Mouse (Mus musculus): ENCODE measurements at regions not wholly inside any gene's neighbourhood (a gene's known extent, or its start where the extent isn't known, plus 50 kb on each side); places are given as distances from the start of the nearest gene placed in this dataset.

DNA sequence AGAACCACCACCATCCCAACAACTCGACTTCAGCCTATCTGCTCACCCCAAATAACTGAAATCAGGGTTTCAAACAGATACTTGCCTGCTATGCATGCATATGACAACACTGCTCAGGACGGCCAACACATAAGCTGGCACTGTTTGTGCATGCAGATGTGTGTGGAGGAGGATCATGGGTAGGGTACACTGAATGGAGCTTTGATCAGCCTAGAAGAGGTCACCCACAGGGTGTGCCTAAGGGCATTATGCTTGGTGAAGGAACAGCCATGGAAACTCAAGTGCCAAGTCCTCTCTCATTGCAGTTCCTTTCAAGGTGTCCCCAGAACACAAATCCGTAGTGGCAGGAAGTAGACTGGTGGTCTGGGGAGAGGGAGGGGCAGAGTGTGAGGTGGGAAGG is 316.7 kb downstream of the Mroh4 start:
- Histone ChIP-seq H3K27ac (ENCODE audit: insufficient read depth, low read depth, low read length) (no peak overlapping the region), H3K36me3 (ENCODE audit: control insufficient read depth, insufficient read depth, low read length) (no peaks in the 10 kb centered on the region), H3K27me3 (ENCODE audit: control insufficient read depth, insufficient read depth, low read length) (no peaks in the 10 kb centered on the region), H3K4me3 (ENCODE audit: low read depth, low read length) (no peak overlapping the region), H3K4me1 (ENCODE audit: control insufficient read depth, insufficient read depth, insufficient read length, low read length) (no peaks in the 10 kb centered on the region)
- TF ChIP-seq CTCF (IDR thresholded peaks at IDR 0.05; ENCODE audit: extremely low read depth, insufficient read length, insufficient replicate concordance, low read depth, low read length) (no peak), POLR2A (IDR thresholded peaks at IDR 0.05; ENCODE audit: low read depth, low read length) (no peak)
- 52% methylated on average over 3 of the region's 3 CpGs for WGBS

DNA sequence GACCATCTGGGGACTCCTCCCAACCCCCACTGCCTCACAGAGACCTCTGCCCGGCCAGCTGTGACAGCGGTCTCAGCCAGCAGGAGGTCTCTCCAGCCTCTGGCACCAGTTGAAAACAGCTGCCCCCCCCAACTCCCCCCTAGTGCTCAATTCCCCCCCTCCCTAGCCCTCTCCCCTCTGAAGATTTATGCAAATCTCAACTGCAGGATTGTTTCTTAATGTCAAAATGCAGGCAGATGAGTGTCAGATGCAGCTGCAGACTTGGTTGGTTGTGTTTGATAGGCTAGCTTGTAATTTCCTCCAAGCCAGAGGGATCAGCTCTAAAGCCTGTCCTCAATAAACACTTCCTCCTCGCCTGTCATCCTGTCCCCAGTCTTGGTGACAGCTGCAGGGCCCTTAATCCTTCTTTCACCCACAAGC is 317.7 kb downstream of the Mroh4 start:
- Histone ChIP-seq H3K36me3 (ENCODE audit: control insufficient read depth, insufficient read depth, low read length) (no peaks in the 10 kb centered on the region), H3K27me3 (ENCODE audit: control insufficient read depth, insufficient read depth, low read length) (no peaks in the 10 kb centered on the region), H3K4me3 (ENCODE audit: low read depth, low read length) (no peak overlapping the region), H3K27ac (ENCODE audit: insufficient read depth, low read depth, low read length) (no peak overlapping the region), H3K4me1 (ENCODE audit: control insufficient read depth, insufficient read depth, insufficient read length, low read length) (no peaks in the 10 kb centered on the region)
- WGBS, result 29% methylated on average over 3 of the region's 3 CpGs
- TF ChIP-seq CTCF (IDR thresholded peaks at IDR 0.05; ENCODE audit: extremely low read depth, insufficient read length, insufficient replicate concordance, low read depth, low read length), result no peak
- no peak for TF ChIP-seq POLR2A (IDR thresholded peaks at IDR 0.05; ENCODE audit: low read depth, low read length)

DNA sequence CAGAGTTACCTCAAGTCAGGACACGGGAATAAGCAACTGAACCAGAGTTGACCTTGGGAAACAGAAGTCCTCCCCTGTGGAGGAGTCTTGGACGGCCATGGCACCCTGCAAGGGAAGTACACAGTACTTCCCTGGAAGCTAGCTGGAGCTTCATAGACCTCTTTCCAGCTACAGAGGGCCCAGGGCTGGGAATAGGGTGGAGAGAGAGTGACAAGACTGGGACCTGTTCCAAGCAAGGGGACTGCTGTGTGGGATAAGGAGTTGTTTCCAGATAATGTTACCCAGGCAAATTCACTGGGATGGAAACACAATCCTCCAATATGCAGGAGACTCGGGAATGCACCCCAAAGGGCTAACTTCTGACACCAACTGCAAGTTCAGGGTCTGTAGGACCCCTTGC is 325.1 kb downstream of the Mroh4 start:
- Histone ChIP-seq H3K4me1 (ENCODE audit: control insufficient read depth, insufficient read depth, insufficient read length, low read length) (no peaks in the 10 kb centered on the region), H3K36me3 (ENCODE audit: control insufficient read depth, insufficient read depth, low read length) (no peaks in the 10 kb centered on the region), H3K27ac (ENCODE audit: insufficient read depth, low read depth, low read length) (no peak overlapping the region), H3K4me3 (ENCODE audit: low read depth, low read length) (no peak overlapping the region), H3K27me3 (ENCODE audit: control insufficient read depth, insufficient read depth, low read length) (no peaks in the 10 kb centered on the region)
- no peak for TF ChIP-seq POLR2A (IDR thresholded peaks at IDR 0.05; ENCODE audit: low read depth, low read length)
- TF ChIP-seq CTCF (IDR thresholded peaks at IDR 0.05; ENCODE audit: extremely low read depth, insufficient read length, insufficient replicate concordance, low read depth, low read length), result no peak
- WGBS, result 58% methylated on average over 3 of the region's 3 CpGs

DNA sequence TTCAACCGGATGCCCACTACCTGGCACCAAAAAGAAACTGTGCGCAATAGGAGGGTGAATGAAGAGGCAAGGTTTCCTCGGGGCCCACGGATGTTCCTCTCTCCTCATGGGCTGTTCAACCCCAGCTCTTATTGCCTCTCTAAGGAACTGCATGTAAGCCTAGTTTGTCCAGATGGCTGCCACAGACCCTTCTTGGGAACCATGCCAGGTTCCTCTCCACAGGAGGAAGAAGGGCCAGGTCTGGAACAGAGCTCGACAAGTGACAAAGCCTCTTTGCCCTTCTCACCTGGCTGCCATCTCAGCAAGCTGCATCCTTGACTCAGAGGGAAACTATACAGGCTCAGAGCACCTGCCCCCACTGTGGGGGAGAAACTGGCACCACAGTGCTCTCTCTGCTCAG is 329.6 kb downstream of the Mroh4 start:
- Histone ChIP-seq H3K27me3 (ENCODE audit: control insufficient read depth, insufficient read depth, low read length) (no peaks in the 10 kb centered on the region), H3K36me3 (ENCODE audit: control insufficient read depth, insufficient read depth, low read length) (no peaks in the 10 kb centered on the region), H3K4me1 (ENCODE audit: control insufficient read depth, insufficient read depth, insufficient read length, low read length) (no peaks in the 10 kb centered on the region), H3K4me3 (ENCODE audit: low read depth, low read length) (no peak overlapping the region), H3K27ac (ENCODE audit: insufficient read depth, low read depth, low read length) (no peak overlapping the region)
- no peak for TF ChIP-seq CTCF (IDR thresholded peaks at IDR 0.05; ENCODE audit: extremely low read depth, insufficient read length, insufficient replicate concordance, low read depth, low read length)
- no peak for TF ChIP-seq POLR2A (IDR thresholded peaks at IDR 0.05; ENCODE audit: low read depth, low read length)
- WGBS, result 87% methylated on average over 5 of the region's 5 CpGs

DNA sequence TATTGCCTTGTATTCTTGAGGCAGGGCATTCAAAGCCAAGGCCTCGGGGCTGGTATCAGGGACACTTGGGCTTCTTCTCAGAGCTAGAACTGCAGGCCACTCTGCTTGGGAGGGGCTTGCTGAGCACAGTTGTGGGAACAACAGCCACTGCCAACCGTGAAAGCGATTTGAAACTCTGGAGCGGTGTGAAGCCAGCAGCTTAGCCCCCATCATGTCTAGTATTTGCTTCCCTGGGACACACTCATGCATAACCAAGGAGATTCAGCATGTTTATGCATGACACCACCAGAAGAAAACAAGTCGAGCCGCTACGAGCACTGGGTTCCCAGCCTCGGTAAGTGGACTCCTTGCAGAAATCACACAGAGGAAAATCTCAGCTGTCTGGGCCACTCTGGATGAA is 339.9 kb downstream of the Mroh4 start:
- H3K4me1 ChIP-seq (ENCODE audit: control insufficient read depth, insufficient read depth, insufficient read length, low read length), result no peaks in the 10 kb centered on the region
- TF ChIP-seq POLR2A (IDR thresholded peaks at IDR 0.05; ENCODE audit: low read depth, low read length) (no peak), CTCF (IDR thresholded peaks at IDR 0.05; ENCODE audit: extremely low read depth, insufficient read length, insufficient replicate concordance, low read depth, low read length) (no peak)
- H3K27me3 ChIP-seq (ENCODE audit: control insufficient read depth, insufficient read depth, low read length), result no peaks in the 10 kb centered on the region
- H3K27ac ChIP-seq (ENCODE audit: insufficient read depth, low read depth, low read length), result no peak overlapping the region
- no peak overlapping the region for H3K4me3 ChIP-seq (ENCODE audit: low read depth, low read length)
- H3K36me3 ChIP-seq (ENCODE audit: control insufficient read depth, insufficient read depth, low read length), result no peaks in the 10 kb centered on the region
- 76% methylated on average over 8 of the region's 8 CpGs for WGBS

DNA sequence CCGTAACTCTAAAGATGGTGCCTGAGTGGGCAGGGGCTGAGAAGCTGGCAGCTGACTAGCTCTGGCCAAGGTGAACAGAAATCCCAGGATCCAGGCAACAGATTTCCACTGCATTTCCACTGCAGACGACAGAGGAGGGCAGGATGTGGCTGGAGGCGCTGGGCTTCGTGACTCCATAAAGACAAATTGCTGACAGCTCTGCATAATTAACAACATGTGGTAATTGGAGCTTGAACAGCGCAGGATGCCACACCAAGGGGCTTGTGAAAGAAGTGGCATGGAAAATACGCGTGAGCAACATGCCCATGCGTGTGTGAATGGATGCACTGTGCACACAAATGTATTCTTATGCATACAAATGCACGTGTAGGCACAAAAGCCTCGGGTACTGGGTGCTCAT is 341.5 kb downstream of the Mroh4 start:
- Histone ChIP-seq H3K27ac (ENCODE audit: insufficient read depth, low read depth, low read length) (no peak overlapping the region), H3K4me3 (ENCODE audit: low read depth, low read length) (no peak overlapping the region), H3K27me3 (ENCODE audit: control insufficient read depth, insufficient read depth, low read length) (no peaks in the 10 kb centered on the region), H3K4me1 (ENCODE audit: control insufficient read depth, insufficient read depth, insufficient read length, low read length) (no peaks in the 10 kb centered on the region), H3K36me3 (ENCODE audit: control insufficient read depth, insufficient read depth, low read length) (no peaks in the 10 kb centered on the region)
- TF ChIP-seq POLR2A (IDR thresholded peaks at IDR 0.05; ENCODE audit: low read depth, low read length), result no peak
- no peak for TF ChIP-seq CTCF (IDR thresholded peaks at IDR 0.05; ENCODE audit: extremely low read depth, insufficient read length, insufficient replicate concordance, low read depth, low read length)
- 74% methylated on average over 10 of the region's 10 CpGs for WGBS

DNA sequence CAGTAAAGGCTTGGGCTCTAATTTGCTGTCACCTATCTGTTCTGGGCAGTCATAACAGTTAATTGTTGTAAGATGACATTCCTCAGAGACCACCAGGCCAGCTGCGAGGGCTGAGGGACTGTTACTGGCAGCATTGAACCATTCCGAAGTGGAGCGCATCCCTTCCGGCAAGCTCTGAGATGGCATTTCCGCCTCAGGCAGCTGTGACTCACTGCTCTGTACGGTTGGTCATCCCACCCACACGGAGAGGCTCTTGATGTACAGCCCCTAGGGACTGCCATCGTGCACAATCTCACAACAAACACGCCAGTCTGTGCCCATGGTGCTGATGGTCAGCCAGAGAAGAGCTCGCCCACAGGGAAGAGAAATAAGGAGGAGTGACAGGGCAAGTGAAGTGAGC is 342.0 kb downstream of the Mroh4 start:
- H3K36me3 ChIP-seq (ENCODE audit: control insufficient read depth, insufficient read depth, low read length), result no peaks in the 10 kb centered on the region

DNA sequence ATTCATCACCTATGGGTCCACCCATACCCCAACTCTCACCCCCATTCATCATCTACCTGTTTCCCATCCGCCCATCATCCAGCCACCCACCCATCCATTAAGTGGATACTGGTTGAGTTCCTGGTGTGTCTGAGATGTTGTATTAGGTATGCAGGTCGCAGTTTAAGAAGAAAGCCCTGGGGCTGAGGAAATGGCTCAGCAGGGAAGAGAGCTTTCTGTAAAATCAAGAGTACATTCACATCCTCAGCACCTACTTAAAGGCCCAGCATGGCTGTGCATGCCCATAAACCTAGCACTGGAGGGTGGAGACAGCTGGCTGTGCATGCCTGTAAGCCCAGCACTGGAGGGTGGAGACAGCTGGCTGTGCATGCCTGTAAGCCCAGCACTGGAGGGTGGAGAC is 348.7 kb downstream of the Mroh4 start:
- 72% methylated on average over 2 of the region's 2 CpGs for WGBS
- no peaks in the 10 kb centered on the region for H3K36me3 ChIP-seq (ENCODE audit: control insufficient read depth, insufficient read depth, low read length)

More for the DNA sequence above, 342.0 kb downstream of the Mroh4 start:
- WGBS, result 77% methylated on average over 10 of the region's 10 CpGs
- H3K27ac ChIP-seq (ENCODE audit: insufficient read depth, low read depth, low read length), result no peak overlapping the region
- no peak overlapping the region for H3K4me3 ChIP-seq (ENCODE audit: low read depth, low read length)
- no peaks in the 10 kb centered on the region for H3K27me3 ChIP-seq (ENCODE audit: control insufficient read depth, insufficient read depth, low read length)
- no peaks in the 10 kb centered on the region for H3K4me1 ChIP-seq (ENCODE audit: control insufficient read depth, insufficient read depth, insufficient read length, low read length)
- no peak for TF ChIP-seq POLR2A (IDR thresholded peaks at IDR 0.05; ENCODE audit: low read depth, low read length)
- no peak for TF ChIP-seq CTCF (IDR thresholded peaks at IDR 0.05; ENCODE audit: extremely low read depth, insufficient read length, insufficient replicate concordance, low read depth, low read length)

More for the DNA sequence above, 348.7 kb downstream of the Mroh4 start:
- TF ChIP-seq CTCF (IDR thresholded peaks at IDR 0.05; ENCODE audit: extremely low read depth, insufficient read length, insufficient replicate concordance, low read depth, low read length) (no peak), POLR2A (IDR thresholded peaks at IDR 0.05; ENCODE audit: low read depth, low read length) (no peak)
- Histone ChIP-seq H3K4me1 (ENCODE audit: control insufficient read depth, insufficient read depth, insufficient read length, low read length) (no peaks in the 10 kb centered on the region), H3K27me3 (ENCODE audit: control insufficient read depth, insufficient read depth, low read length) (no peaks in the 10 kb centered on the region), H3K4me3 (ENCODE audit: low read depth, low read length) (no peak overlapping the region), H3K27ac (ENCODE audit: insufficient read depth, low read depth, low read length) (no peak overlapping the region)

Measured in small intestine, adult 2 months (tissue).